Mouse (Mus musculus) ES-Bruce4 (cell line): ENCODE measurements around the gene Olfr784. TPM values are rescaled to one million over a fixed set of nuclear protein-coding genes. Genes with fewer than 3 reads are reported as not detected.
"Not testable (repeated sequence)": the region's sequence is repeated elsewhere in the genome, so short reads cannot be mapped to it uniquely, and the experiment has no call there.

Source experiments
- H3K27ac ChIP-seq: 2 replicates; pipeline ENCODE4 v1.5.1; 2012; ENCODE audit warnings: low read length, inconsistent platforms; ENCODE audit not compliant: insufficient read depth
- H3K27me3 ChIP-seq: 2 replicates; pipeline ENCODE4 v1.6.1; 2012; ENCODE audit warnings: mild to moderate bottlenecking, low read length, inconsistent platforms; ENCODE audit not compliant: control insufficient read depth, poor library complexity, insufficient read depth, severe bottlenecking
- H3K36me3 ChIP-seq: 2 replicates; pipeline ENCODE4 v1.6.1; 2012; ENCODE audit warnings: inconsistent platforms, mild to moderate bottlenecking, low read length, moderate library complexity; ENCODE audit not compliant: control insufficient read depth, poor library complexity, insufficient read depth, severe bottlenecking
- H3K4me1 ChIP-seq: one replicate; pipeline ENCODE4 v1.8.1; 2011; ENCODE audit warnings: low read length; ENCODE audit not compliant: control insufficient read depth, insufficient read depth
- H3K4me3 ChIP-seq: 2 replicates; pipeline ENCODE4 v1.5.1; 2011; ENCODE audit warnings: low read depth, mild to moderate bottlenecking, low read length
- H3K9ac ChIP-seq: 2 replicates; pipeline ENCODE4 v1.6.1; 2012; ENCODE audit warnings: low read depth, mild to moderate bottlenecking, inconsistent platforms; ENCODE audit not compliant: poor library complexity, severe bottlenecking
- H3K9me3 ChIP-seq: replicated peaks from 2 replicates; pipeline ENCODE4 v1.6.1; 2012; ENCODE audit warnings: mild to moderate bottlenecking, low read length, inconsistent platforms; ENCODE audit not compliant: control insufficient read depth, poor library complexity, insufficient read depth, severe bottlenecking
- CTCF ChIP-seq: IDR thresholded peaks from one replicate; pipeline ENCODE4 v1.8.1; 2011; ENCODE audit warnings: low read depth, low read length
- EP300 ChIP-seq: IDR thresholded peaks from 2 replicates; pipeline ENCODE4 v1.6.1; 2011; ENCODE audit warnings: low read depth, low read length; ENCODE audit not compliant: insufficient read depth
- POLR2A ChIP-seq: IDR thresholded peaks from one replicate; pipeline ENCODE4 v1.8.1; 2011; ENCODE audit warnings: low read length; ENCODE audit not compliant: insufficient read depth
- polyA plus RNA-seq: library from polyadenylated mRNA; stranded (reverse); fragments of >200 nt; gene quantifications from 2 replicates; pipeline ENCODE4 v1.2.4, GENCODE M21; 2011; ENCODE audit warnings: low read depth; ENCODE audit not compliant: missing spikeins, insufficient read depth, insufficient read length

Gene Olfr784
- polyA plus RNA-seq = not detected in 2 replicates

- H3K9me3 ChIP-seq = no peaks in the 10 kb centered on the region
- no peaks in the 10 kb centered on the region for H3K36me3 ChIP-seq
- H3K9ac ChIP-seq = no peak within 1 kb of the TSS
- TF ChIP-seq EP300 (no peak), POLR2A (no peak)
- no peaks in the 10 kb centered on the region for H3K4me1 ChIP-seq
- no peak within 1 kb of the TSS for H3K4me3 ChIP-seq
- H3K27ac ChIP-seq = no peak within 1 kb of the TSS
- no peaks in the 10 kb centered on the region for H3K27me3 ChIP-seq
Observed at GRCm38 (mm10) chr10:129383783-129384182, at the start of gene Olfr784. Olfr784 (plus strand) TSS chr10:129384083.

- H3K9ac ChIP-seq = no peak within 1 kb of the TSS
- H3K4me3 ChIP-seq = no peak within 1 kb of the TSS
- no peaks in the 10 kb centered on the region for H3K9me3 ChIP-seq
- no peaks in the 10 kb centered on the region for H3K36me3 ChIP-seq
- H3K27ac ChIP-seq = no peak within 1 kb of the TSS
- no peaks in the 10 kb centered on the region for H3K27me3 ChIP-seq
- no peaks in the 10 kb centered on the region for H3K4me1 ChIP-seq
- TF ChIP-seq POLR2A (no peak), CTCF (no peak), EP300 (no peak)
Observed at GRCm38 (mm10) chr10:129348550-129348949, 35.3 kb upstream of the Olfr784 start, which contains the start of gene Olfr782. Olfr782 (plus strand) TSS chr10:129348850.

GRCm38 (mm10) chr10:129352475-129352874 lies 31.4 kb upstream of the Olfr784 start:
- not testable (repeated sequence) for H3K27me3 ChIP-seq, H3K4me1 ChIP-seq, H3K9ac ChIP-seq, H3K27ac ChIP-seq, H3K36me3 ChIP-seq, H3K4me3 ChIP-seq, H3K9me3 ChIP-seq

GRCm38 (mm10) chr10:129356496-129356895 lies 27.4 kb upstream of the Olfr784 start:
- H3K27ac ChIP-seq, H3K4me3 ChIP-seq, H3K27me3 ChIP-seq, H3K36me3 ChIP-seq, H3K9ac ChIP-seq, H3K4me1 ChIP-seq: not testable (repeated sequence)
- peaks cover 25% of the 10 kb centered on the region for H3K9me3 ChIP-seq

GRCm38 (mm10) chr10:129357307-129357706 lies 26.6 kb upstream of the Olfr784 start:
- Histone ChIP-seq H3K36me3 (no peaks in the 10 kb centered on the region), H3K4me1 (no peaks in the 10 kb centered on the region), H3K4me3 (no peak overlapping the region), H3K9me3 (peaks cover 34% of the 10 kb centered on the region), H3K9ac (no peak overlapping the region), H3K27me3 (no peaks in the 10 kb centered on the region), H3K27ac (no peak overlapping the region)
- TF ChIP-seq EP300 (no peak), CTCF (no peak), POLR2A (no peak)

- not testable (repeated sequence) for H3K9ac ChIP-seq, H3K27ac ChIP-seq, H3K4me3 ChIP-seq, H3K36me3 ChIP-seq, H3K4me1 ChIP-seq, H3K27me3 ChIP-seq
- peaks cover 13% of the 10 kb centered on the region; the same call in 1 of the 2 replicates for H3K9me3 ChIP-seq
Observed at GRCm38 (mm10) chr10:129374051-129374450, 9.8 kb upstream of the Olfr784 start.

GRCm38 (mm10) chr10:129400892-129401291 lies 17.0 kb downstream of the Olfr784 start:
- Histone ChIP-seq H3K27me3 (no peaks in the 10 kb centered on the region), H3K9ac (no peak overlapping the region), H3K4me1 (peaks cover 2% of the 10 kb centered on the region), H3K4me3 (no peak overlapping the region), H3K9me3 (no peaks in the 10 kb centered on the region; the same call in 1 of the 2 replicates), H3K27ac (no peak overlapping the region), H3K36me3 (no peaks in the 10 kb centered on the region)
- TF ChIP-seq EP300 (peak; percentile 59; the same call in 1 of the 2 replicates), CTCF (no peak)
